Mouse (Mus musculus): ENCODE results near the gene Dxo. TPM values are rescaled to one million over a fixed set of nuclear protein-coding genes. Genes with fewer than 3 reads are reported as not detected.
"Not testable (repeated sequence)": the region's sequence is repeated elsewhere in the genome, so short reads cannot be mapped to it uniquely, and the experiment has no call there.

Gene Dxo
- 59.4 and 67.7 TPM in 2 replicates for polyA plus RNA-seq (2014; fragmentation: Nextera tagmentation; extraction: Ambion mirVana)

DNA sequence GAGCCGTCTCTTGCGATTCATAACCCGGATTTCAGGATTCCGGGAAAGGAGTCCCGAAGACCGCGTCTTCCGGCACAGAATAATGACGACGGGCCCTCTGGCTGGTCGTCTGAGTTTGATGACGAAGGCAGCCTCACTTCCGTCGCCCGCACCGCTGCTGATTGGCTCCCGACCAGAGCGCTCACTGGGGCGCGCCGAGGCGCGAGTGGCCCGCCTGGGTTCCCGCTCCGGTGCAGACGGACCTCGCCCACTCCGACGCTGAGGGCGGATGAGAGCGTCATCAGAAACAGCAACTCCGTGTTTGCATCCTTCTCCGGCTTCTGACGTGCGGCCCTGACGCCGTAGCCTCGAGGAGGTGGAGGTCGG, at the start of gene Dxo, which contains the start of gene Stk19:
Dxo (plus strand) TSS at position 164 of the 366 bp plus-strand sequence.
Stk19 (minus strand) TSS at position 90 of the 366 bp plus-strand sequence.
- Histone ChIP-seq H3K4me1 (ENCODE audit: control insufficient read depth, insufficient read depth, low read length) (peaks cover 20% of the 10 kb centered on the region), H3K9ac (replicated peaks; ENCODE audit: low read depth, low read length) (peak within 1 kb of the TSS; percentile 70), H3K9me3 (ENCODE audit: control insufficient read depth, low read length) (no peaks in the 10 kb centered on the region), H3K36me3 (ENCODE audit: control insufficient read depth, insufficient read depth, low read length) (peaks cover 34% of the 10 kb centered on the region), H3K4me3 (ENCODE audit: low read depth, low read length) (peak within 1 kb of the TSS; percentile 72), H3K27ac (ENCODE audit: low read depth, low read length) (peak within 1 kb of the TSS; percentile 83), H3K27me3 (ENCODE audit: control insufficient read depth, insufficient read depth, low read length) (no peaks in the 10 kb centered on the region), H3K4me2 (ENCODE audit: low read depth, low read length) (peak within 1 kb of the TSS; percentile 99)
- WGBS = under 1% methylated on average over 40 of the region's 40 CpGs
- peak; percentile 93 for ATAC-seq (ENCODE audit: low read depth)

- H3K4me3 ChIP-seq (ENCODE audit: low read depth, low read length) = no peak overlapping the region
- H3K9me3 ChIP-seq (ENCODE audit: control insufficient read depth, low read length) = no peaks in the 10 kb centered on the region
- no peak overlapping the region for H3K27ac ChIP-seq (ENCODE audit: low read depth, low read length)
- ATAC-seq (ENCODE audit: low read depth) = no peak
- 88% methylated on average over 10 of the region's 10 CpGs for WGBS
- no peaks in the 10 kb centered on the region for H3K27me3 ChIP-seq (ENCODE audit: control insufficient read depth, insufficient read depth, low read length)
- no peak overlapping the region for H3K4me2 ChIP-seq (ENCODE audit: low read depth, low read length)
- H3K9ac ChIP-seq (replicated peaks; ENCODE audit: low read depth, low read length) = no peak overlapping the region
- H3K36me3 ChIP-seq (ENCODE audit: control insufficient read depth, insufficient read depth, low read length) = no peaks in the 10 kb centered on the region
- H3K4me1 ChIP-seq (ENCODE audit: control insufficient read depth, insufficient read depth, low read length) = no peaks in the 10 kb centered on the region
Observed at GRCm38 (mm10) chr17:34795016-34795415, 41.8 kb upstream of the Dxo start.

GRCm38 (mm10) chr17:34795633-34796032, 41.2 kb upstream of the Dxo start:
- Histone ChIP-seq H3K27ac (ENCODE audit: low read depth, low read length) (no peak overlapping the region), H3K36me3 (ENCODE audit: control insufficient read depth, insufficient read depth, low read length) (no peaks in the 10 kb centered on the region), H3K4me2 (ENCODE audit: low read depth, low read length) (no peak overlapping the region), H3K4me3 (ENCODE audit: low read depth, low read length) (no peak overlapping the region), H3K9ac (replicated peaks; ENCODE audit: low read depth, low read length) (no peak overlapping the region), H3K27me3 (ENCODE audit: control insufficient read depth, insufficient read depth, low read length) (no peaks in the 10 kb centered on the region), H3K4me1 (ENCODE audit: control insufficient read depth, insufficient read depth, low read length) (no peaks in the 10 kb centered on the region), H3K9me3 (ENCODE audit: control insufficient read depth, low read length) (no peaks in the 10 kb centered on the region)
- WGBS = 73% methylated on average over 9 of the region's 9 CpGs
- ATAC-seq (ENCODE audit: low read depth) = no peak

DNA sequence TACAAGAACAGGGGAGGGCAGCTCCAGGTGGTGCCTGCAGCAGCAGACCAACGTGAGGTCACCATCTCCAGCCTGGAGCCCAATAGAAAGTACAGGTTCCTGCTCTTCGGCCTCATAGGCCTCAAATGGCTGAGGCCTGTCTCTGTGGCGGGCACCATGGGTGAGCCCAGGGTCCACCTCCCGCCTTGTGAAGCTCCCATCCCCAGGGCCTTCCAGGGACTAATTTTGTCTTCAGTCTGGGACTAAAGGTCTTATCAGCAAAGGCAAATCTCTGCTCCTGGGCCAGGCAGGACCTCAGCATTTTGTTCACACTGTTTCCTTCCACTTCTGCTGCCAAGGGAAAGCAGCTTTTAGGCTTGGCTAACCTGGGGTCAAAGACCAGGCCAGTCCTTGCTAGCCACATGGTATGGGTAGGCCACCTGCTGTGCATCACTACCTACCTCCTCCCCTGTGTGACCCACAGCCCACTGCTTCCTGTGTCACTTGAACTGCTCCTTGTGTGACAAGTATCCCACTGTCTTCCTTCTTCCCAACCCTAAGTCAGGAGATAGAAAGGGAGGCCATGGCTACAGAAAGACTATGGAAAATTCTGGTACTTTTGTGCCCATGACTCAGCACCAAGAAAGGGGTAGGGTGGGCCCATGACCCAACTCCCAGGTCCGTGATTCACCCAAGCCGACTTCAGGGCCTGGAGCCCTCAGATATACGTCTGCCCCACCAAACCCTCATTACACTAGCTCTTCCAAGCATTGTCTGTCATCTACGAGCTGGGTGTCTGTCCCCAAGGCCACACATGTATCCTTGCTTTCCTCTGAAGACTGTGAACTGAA, 40.3 kb upstream of the Dxo start:
- WGBS = 88% methylated on average over 8 of the region's 8 CpGs
- no peaks in the 10 kb centered on the region for H3K27me3 ChIP-seq (ENCODE audit: control insufficient read depth, insufficient read depth, low read length)

DNA sequence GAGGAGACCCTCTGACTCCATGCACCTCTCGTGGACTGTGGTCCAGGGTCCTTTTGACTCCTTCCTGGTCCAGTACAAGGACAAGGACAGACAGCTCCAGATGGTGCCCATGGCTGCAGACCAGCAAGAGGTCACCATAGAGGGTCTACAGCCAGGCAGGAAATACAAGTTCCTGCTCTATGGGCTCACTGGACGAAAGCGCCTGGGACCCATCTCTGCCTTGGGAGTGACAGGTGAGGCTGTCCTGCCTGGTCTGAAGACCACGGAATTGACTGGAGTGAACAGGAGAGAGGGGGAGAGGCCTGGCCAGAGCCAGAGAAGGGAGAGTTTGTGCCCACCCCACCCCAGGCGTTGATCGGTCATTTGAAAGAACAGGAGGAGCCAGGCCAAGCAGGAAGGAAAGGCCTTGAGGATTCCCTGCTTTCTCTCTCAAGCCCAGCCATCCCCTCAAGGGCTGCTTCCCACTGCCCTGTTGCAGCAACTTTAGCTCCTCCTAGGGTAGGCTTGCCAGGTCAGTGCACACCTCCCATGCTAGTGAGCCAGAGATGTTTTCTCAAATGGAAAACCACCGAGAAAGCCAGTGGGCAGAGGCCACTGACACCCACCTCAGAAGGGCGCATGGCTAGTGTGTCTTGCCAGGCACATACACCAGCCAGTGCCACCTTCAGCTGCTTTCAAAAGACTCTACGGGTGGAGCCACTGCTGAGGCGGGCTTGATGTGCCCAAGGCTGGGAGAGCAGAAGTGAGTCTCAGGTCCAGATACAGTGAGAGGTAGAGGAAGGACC, 39.4 kb upstream of the Dxo start:
- not testable (repeated sequence) for H3K9me3 ChIP-seq (ENCODE audit: control insufficient read depth, low read length); H3K27ac ChIP-seq (ENCODE audit: low read depth, low read length); H3K9ac ChIP-seq (replicated peaks; ENCODE audit: low read depth, low read length); H3K4me3 ChIP-seq (ENCODE audit: low read depth, low read length); H3K27me3 ChIP-seq (ENCODE audit: control insufficient read depth, insufficient read depth, low read length); H3K4me2 ChIP-seq (ENCODE audit: low read depth, low read length); ATAC-seq (ENCODE audit: low read depth); H3K4me1 ChIP-seq (ENCODE audit: control insufficient read depth, insufficient read depth, low read length); H3K36me3 ChIP-seq (ENCODE audit: control insufficient read depth, insufficient read depth, low read length)
- WGBS = 91% methylated on average over 10 of the region's 10 CpGs

More for the DNA sequence above, 40.3 kb upstream of the Dxo start:
- no peaks in the 10 kb centered on the region for H3K36me3 ChIP-seq (ENCODE audit: control insufficient read depth, insufficient read depth, low read length)
- no peak overlapping the region for H3K27ac ChIP-seq (ENCODE audit: low read depth, low read length)
- no peaks in the 10 kb centered on the region for H3K9me3 ChIP-seq (ENCODE audit: control insufficient read depth, low read length)
- H3K9ac ChIP-seq (replicated peaks; ENCODE audit: low read depth, low read length) = no peak overlapping the region
- no peak overlapping the region for H3K4me3 ChIP-seq (ENCODE audit: low read depth, low read length)
- ATAC-seq (ENCODE audit: low read depth) = no peak
- H3K4me1 ChIP-seq (ENCODE audit: control insufficient read depth, insufficient read depth, low read length) = no peaks in the 10 kb centered on the region
- no peak overlapping the region for H3K4me2 ChIP-seq (ENCODE audit: low read depth, low read length)

DNA sequence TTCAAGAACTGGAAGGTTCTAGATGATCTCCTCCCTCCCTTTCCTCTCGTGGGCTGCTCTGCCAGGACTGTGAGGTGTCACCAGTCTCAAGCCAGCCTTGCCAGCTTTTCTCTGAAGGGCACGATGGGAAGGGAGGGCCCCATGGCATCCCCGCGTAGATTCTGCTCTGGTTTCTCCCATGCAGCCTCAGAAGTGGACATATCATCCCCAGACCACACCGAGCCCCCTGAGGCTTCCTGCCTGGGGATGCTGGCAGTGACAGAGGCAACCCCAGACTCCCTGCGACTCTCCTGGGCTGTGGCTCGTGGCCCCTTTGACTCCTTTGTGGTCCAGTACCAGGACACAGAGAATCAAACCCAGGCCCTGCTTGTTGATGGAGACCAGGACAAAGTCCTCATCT, 38.7 kb upstream of the Dxo start:
- 84% methylated on average over 7 of the region's 7 CpGs for WGBS
- H3K4me3 ChIP-seq (ENCODE audit: low read depth, low read length); ATAC-seq (ENCODE audit: low read depth); H3K27me3 ChIP-seq (ENCODE audit: control insufficient read depth, insufficient read depth, low read length); H3K9ac ChIP-seq (replicated peaks; ENCODE audit: low read depth, low read length); H3K36me3 ChIP-seq (ENCODE audit: control insufficient read depth, insufficient read depth, low read length); H3K9me3 ChIP-seq (ENCODE audit: control insufficient read depth, low read length); H3K4me2 ChIP-seq (ENCODE audit: low read depth, low read length); H3K4me1 ChIP-seq (ENCODE audit: control insufficient read depth, insufficient read depth, low read length); H3K27ac ChIP-seq (ENCODE audit: low read depth, low read length): not testable (repeated sequence)

DNA sequence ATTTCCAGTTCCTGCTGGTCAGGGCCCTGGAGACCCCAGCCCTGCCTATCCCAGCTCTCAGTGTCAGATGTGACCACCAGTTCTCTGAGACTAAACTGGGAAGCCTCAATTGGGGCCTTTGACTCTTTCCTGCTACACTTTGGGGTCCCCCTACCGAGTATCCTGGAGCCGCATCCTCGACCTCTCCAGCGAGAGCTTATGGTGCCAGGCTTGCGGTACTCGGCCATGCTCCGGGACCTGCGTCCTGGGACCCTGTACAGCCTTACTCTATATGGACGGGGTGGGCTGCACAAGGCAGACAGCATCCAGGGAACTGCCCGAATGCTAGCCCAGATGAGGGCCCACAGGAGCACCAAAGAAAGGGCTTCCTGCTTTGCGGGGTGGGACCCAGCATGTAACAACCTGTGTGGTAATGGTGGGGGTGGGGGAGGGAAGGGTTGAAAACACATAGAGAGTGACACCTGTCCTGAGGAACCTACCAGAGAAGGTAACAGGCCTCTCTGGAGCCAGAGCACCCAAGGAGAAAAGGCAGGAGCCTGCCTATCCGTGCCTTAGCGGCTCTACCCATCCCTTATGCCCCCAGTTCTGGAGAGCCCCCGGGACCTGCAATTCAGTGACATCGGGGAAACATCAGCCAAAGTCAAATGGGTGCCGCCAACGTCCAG, 37.8 kb upstream of the Dxo start:
- no peak for ATAC-seq (ENCODE audit: low read depth)
- no peaks in the 10 kb centered on the region for H3K4me1 ChIP-seq (ENCODE audit: control insufficient read depth, insufficient read depth, low read length)

DNA sequence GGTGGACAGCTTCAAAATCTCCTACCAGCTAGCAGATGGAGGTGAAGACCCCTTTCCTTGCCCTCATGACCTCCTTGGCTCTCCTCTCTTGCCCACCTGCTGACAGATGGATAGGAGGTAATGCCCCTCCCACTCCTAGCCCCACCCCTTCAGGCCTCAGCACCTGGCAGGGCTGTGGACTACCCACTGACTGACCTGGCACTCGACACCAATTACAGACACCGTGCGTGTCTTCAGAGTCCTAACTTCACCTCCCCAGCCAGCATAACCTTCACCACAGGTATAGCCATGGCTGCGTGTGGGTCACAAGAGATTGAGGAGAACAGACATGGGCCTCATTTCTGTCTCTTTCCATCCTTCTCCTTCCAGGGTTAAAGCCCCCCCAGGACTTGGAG, 37.3 kb upstream of the Dxo start:
- WGBS = 93% methylated on average over 4 of the region's 4 CpGs
- no peaks in the 10 kb centered on the region for H3K27me3 ChIP-seq (ENCODE audit: control insufficient read depth, insufficient read depth, low read length)
- H3K36me3 ChIP-seq (ENCODE audit: control insufficient read depth, insufficient read depth, low read length) = no peaks in the 10 kb centered on the region

More for the DNA sequence above, 37.8 kb upstream of the Dxo start:
- no peak overlapping the region for H3K4me3 ChIP-seq (ENCODE audit: low read depth, low read length)
- no peaks in the 10 kb centered on the region for H3K27me3 ChIP-seq (ENCODE audit: control insufficient read depth, insufficient read depth, low read length)
- H3K9ac ChIP-seq (replicated peaks; ENCODE audit: low read depth, low read length) = no peak overlapping the region
- WGBS = 93% methylated on average over 13 of the region's 17 CpGs
- H3K36me3 ChIP-seq (ENCODE audit: control insufficient read depth, insufficient read depth, low read length) = no peaks in the 10 kb centered on the region
- no peak overlapping the region for H3K4me2 ChIP-seq (ENCODE audit: low read depth, low read length)
- H3K27ac ChIP-seq (ENCODE audit: low read depth, low read length) = no peak overlapping the region
- no peaks in the 10 kb centered on the region for H3K9me3 ChIP-seq (ENCODE audit: control insufficient read depth, low read length)

More for the DNA sequence above, 37.3 kb upstream of the Dxo start:
- no peak overlapping the region for H3K27ac ChIP-seq (ENCODE audit: low read depth, low read length)
- no peaks in the 10 kb centered on the region for H3K4me1 ChIP-seq (ENCODE audit: control insufficient read depth, insufficient read depth, low read length)
- no peak overlapping the region for H3K9ac ChIP-seq (replicated peaks; ENCODE audit: low read depth, low read length)
- no peaks in the 10 kb centered on the region for H3K9me3 ChIP-seq (ENCODE audit: control insufficient read depth, low read length)
- no peak overlapping the region for H3K4me3 ChIP-seq (ENCODE audit: low read depth, low read length)
- H3K4me2 ChIP-seq (ENCODE audit: low read depth, low read length) = no peak overlapping the region
- ATAC-seq (ENCODE audit: low read depth) = no peak

Data from neural tube, embryonic 14.5 days (tissue).